Comparison of ENCODE assay signal across 17 mouse cellular contexts in genomic region chr12:108814470-108814869, GRCm38 (mm10).
"Had no signal": no experiment of that assay in that cellular context is flagged by ENCODE, and none has a peak within 500 bp of the region (broad histone marks: within the 10 kb centered on the region; RNA-seq: fewer than 3 reads in every experiment).

No protein-coding gene starts in this region.

- H3K27me3 ChIP-seq: midbrain, embryonic 12.5 days; neural tube, embryonic 13.5 days; neural tube, embryonic 15.5 days had no signal

- H3K4me2 ChIP-seq: lung, embryonic 14.5 days; midbrain, embryonic 12.5 days; neural tube, embryonic 13.5 days; neural tube, embryonic 15.5 days had no signal

- H3K9ac ChIP-seq: lung, embryonic 14.5 days; midbrain, embryonic 12.5 days; neural tube, embryonic 13.5 days; neural tube, embryonic 15.5 days had no signal

- H3K4me3 ChIP-seq: midbrain, embryonic 10.5 days; midbrain, embryonic 12.5 days; myocyte; neural tube, embryonic 13.5 days; neural tube, embryonic 15.5 days had no signal

- ATAC-seq: midbrain, embryonic 16.5 days had no signal

- DNase-seq: lung, adult 18-20 months; lung, embryonic 14.5 days; lung, postnatal 10 days; lung, postnatal 4 days; midbrain, embryonic 14.5 days; retina, postnatal 1 day; right cerebral cortex, postnatal 14 days; spleen, adult 18-20 months; thymus, adult 18-20 months; thymus, postnatal 14 days; thymus, postnatal 36 days had no signal

- H3K9me3 ChIP-seq: midbrain, embryonic 10.5 days; midbrain, embryonic 12.5 days; neural tube, embryonic 13.5 days; neural tube, embryonic 15.5 days had no signal

- H3K4me1 ChIP-seq: midbrain, embryonic 10.5 days had no signal

- H3K27ac ChIP-seq: midbrain, embryonic 10.5 days; midbrain, embryonic 12.5 days; neural tube, embryonic 13.5 days; neural tube, embryonic 15.5 days had no signal
